Mouse (Mus musculus): ENCODE measurements around the gene Ttc7. TPM values are rescaled to one million over a fixed set of nuclear protein-coding genes. Genes with fewer than 3 reads are reported as not detected.
A peak's percentile ranks its signal among the peaks of the same experiment; 100 is the strongest.

Ttc7 gene
- polyA plus RNA-seq, 1 experiment from 2014 or later = 5.8 TPM

DNA sequence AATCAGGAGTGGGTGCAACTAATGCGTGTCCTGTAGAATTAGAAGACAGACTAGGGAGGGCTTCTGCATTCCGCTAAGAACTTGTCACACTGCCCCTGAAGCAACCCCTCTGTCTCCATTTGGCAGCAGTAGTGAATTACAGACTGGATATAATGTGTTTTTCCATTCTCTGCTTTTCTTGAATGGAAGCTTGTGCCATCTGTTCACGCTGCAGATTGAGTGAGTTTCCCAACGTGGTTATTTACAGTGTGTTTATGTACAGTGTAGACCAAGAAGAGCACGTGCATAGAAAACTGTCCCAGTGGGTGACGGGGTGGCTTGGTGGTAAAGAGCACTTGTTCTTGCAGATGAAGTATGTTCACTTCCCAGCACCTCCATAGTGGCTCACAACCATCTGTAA, 13.2 kb upstream of the Ttc7 start:
- Histone ChIP-seq H3K27me3 (no peaks in the 10 kb centered on the region; the same call in 1 of the 2 replicates), H3K9ac (no peak overlapping the region), H3K4me1 (peaks cover 6% of the 10 kb centered on the region), H3K9me3 (peaks cover 4% of the 10 kb centered on the region; the same call in 1 of the 2 replicates), H3K4me2 (replicated peaks) (no peak overlapping the region), H3K27ac (no peak overlapping the region), H3K36me3 (no peaks in the 10 kb centered on the region), H3K4me3 (no peak overlapping the region)
- ATAC-seq (ENCODE audit: insufficient number of reproducible peaks, insufficient read depth, low FRiP score, low TSS enrichment) = no peak
- 82% methylated on average over 6 of the region's 6 CpGs for WGBS

- no peaks in the 10 kb centered on the region for H3K4me1 ChIP-seq
- H3K4me2 ChIP-seq (replicated peaks) = no peak overlapping the region
- no peak overlapping the region for H3K9ac ChIP-seq
- peaks cover 4% of the 10 kb centered on the region; the same call in 1 of the 2 replicates for H3K9me3 ChIP-seq
- H3K4me3 ChIP-seq = no peak overlapping the region
- no peak for ATAC-seq (ENCODE audit: insufficient number of reproducible peaks, insufficient read depth, low FRiP score, low TSS enrichment)
- H3K36me3 ChIP-seq = no peaks in the 10 kb centered on the region
- no peaks in the 10 kb centered on the region; the same call in 1 of the 2 replicates for H3K27me3 ChIP-seq
- no peak overlapping the region for H3K27ac ChIP-seq
- 61% methylated on average over 15 of the region's 15 CpGs for WGBS
These were observed 7.0 kb upstream of the Ttc7 start for GRCm38 (mm10) chr17:87275363-87276341.

GRCm38 (mm10) chr17:87282007-87282705, 530 bp upstream of the Ttc7 start:
- peak overlapping the region; percentile 79 for H3K9ac ChIP-seq
- ATAC-seq (ENCODE audit: insufficient number of reproducible peaks, insufficient read depth, low FRiP score, low TSS enrichment) = peak; percentile 75
- no peaks in the 10 kb centered on the region for H3K9me3 ChIP-seq
- peak overlapping the region; percentile 98 for H3K4me2 ChIP-seq (replicated peaks)
- no peaks in the 10 kb centered on the region for H3K36me3 ChIP-seq
- peak overlapping the region; percentile 65 for H3K4me3 ChIP-seq
- under 1% methylated on average over 44 of the region's 44 CpGs for WGBS
- peaks cover 15% of the 10 kb centered on the region for H3K4me1 ChIP-seq
- H3K27me3 ChIP-seq = peaks cover 29% of the 10 kb centered on the region
- H3K27ac ChIP-seq = peak overlapping the region; percentile 90

DNA sequence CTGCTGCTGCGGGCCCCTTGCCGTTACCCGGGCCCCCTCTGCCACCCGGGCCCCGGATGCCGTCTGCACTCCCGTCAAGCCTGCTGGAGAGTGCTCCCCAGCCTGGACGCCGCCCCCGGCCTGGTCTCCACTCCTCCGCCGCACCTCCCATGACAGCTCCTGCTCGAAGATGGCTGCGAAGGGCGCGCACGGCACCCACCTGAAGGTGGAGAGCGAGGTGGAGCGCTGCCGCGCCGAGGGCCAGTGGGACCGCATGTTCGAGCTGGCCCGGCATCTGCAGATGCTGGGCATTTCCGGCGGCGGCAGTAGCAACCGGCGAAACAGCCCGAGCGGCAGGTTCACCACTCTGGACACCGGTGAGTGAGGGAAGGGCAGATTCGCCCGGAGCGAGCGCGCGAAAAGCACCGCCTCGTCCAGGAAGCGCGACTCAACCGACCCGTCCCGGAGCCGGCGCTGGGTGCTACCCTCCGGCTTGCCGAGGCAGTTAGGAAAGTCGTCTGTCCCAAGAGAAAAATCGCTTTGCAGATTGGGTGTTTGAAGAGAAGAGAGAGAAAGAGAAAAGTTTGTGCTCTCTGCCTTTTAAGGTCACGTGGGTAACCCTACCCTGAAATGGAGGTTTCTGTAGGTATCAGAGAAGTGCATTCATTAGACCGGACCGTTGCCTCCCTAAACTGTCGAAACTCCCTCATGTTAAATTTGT, 519 bp downstream of the Ttc7 start:
- peak; percentile 38; the same call in 1 of the 2 replicates for ATAC-seq (ENCODE audit: insufficient number of reproducible peaks, insufficient read depth, low FRiP score, low TSS enrichment)
- under 1% methylated on average over 56 of the region's 56 CpGs for WGBS

DNA sequence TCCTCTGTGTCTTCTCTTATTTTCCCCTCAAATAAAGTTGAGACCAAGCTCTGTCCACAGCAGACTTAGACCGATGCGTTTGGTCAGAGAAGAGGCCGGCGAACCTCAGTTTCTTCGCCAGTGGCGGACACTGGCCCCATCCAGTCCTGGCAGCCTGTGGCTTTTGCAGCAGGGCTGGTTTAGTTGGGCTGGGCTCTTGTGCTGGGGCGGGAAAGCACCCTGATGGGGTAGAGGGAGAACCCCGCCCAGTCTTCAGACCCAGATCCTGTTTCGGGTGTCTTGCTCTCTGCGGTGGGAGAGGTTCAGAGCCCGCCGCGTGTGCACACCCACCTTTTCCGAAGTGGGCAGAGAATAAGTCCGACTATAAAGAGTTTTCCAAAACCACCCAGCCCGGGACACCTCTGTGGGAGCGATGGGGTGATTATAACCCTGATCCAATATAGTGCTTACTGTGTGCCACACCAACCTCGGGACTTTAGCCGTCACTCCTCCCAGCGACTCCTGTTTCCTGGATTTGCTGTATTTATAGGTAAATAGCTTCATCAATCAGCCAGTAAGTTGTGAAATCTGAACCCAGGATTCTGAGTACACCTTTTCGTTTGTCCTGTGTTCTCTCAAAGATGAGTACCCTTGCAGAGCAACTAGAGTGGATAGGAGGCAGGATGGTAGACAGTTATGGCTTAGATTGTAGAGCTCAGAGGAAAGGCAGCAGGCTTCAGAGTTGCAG, 1.2 kb downstream of the Ttc7 start:
- Histone ChIP-seq H3K4me1 (peaks cover 18% of the 10 kb centered on the region), H3K27ac (no peak overlapping the region), H3K9me3 (no peaks in the 10 kb centered on the region), H3K9ac (no peak overlapping the region), H3K4me3 (peak overlapping the region; percentile 65), H3K4me2 (replicated peaks) (peak overlapping the region; percentile 98), H3K27me3 (peaks cover 44% of the 10 kb centered on the region), H3K36me3 (no peaks in the 10 kb centered on the region)
- 4% methylated on average over 21 of the region's 21 CpGs for WGBS
- no peak for ATAC-seq (ENCODE audit: insufficient number of reproducible peaks, insufficient read depth, low FRiP score, low TSS enrichment)

More for the DNA sequence above, 519 bp downstream of the Ttc7 start:
- Histone ChIP-seq H3K4me1 (peaks cover 18% of the 10 kb centered on the region), H3K9me3 (no peaks in the 10 kb centered on the region), H3K36me3 (no peaks in the 10 kb centered on the region), H3K27ac (peak overlapping the region; percentile 90), H3K27me3 (peaks cover 39% of the 10 kb centered on the region), H3K4me2 (replicated peaks) (peak overlapping the region; percentile 98), H3K4me3 (peak overlapping the region; percentile 65), H3K9ac (peak overlapping the region; percentile 79)

- peaks cover 18% of the 10 kb centered on the region for H3K4me1 ChIP-seq
- H3K9me3 ChIP-seq = no peaks in the 10 kb centered on the region
- H3K27ac ChIP-seq = no peak overlapping the region
- peaks cover 44% of the 10 kb centered on the region for H3K27me3 ChIP-seq
- H3K36me3 ChIP-seq = no peaks in the 10 kb centered on the region
- ATAC-seq (ENCODE audit: insufficient number of reproducible peaks, insufficient read depth, low FRiP score, low TSS enrichment) = no peak
- no peak overlapping the region for H3K4me3 ChIP-seq
- peak overlapping the region; percentile 98; the same call in 1 of the 2 replicates for H3K4me2 ChIP-seq (replicated peaks)
- 58% methylated on average over 7 of the region's 7 CpGs for WGBS
- no peak overlapping the region for H3K9ac ChIP-seq
These were observed 1.9 kb downstream of the Ttc7 start for GRCm38 (mm10) chr17:87284482-87285040.

- Histone ChIP-seq H3K4me2 (replicated peaks) (no peak overlapping the region), H3K36me3 (no peaks in the 10 kb centered on the region), H3K9ac (no peak overlapping the region), H3K27me3 (peaks cover 44% of the 10 kb centered on the region), H3K9me3 (no peaks in the 10 kb centered on the region), H3K4me1 (peaks cover 18% of the 10 kb centered on the region), H3K27ac (no peak overlapping the region), H3K4me3 (no peak overlapping the region)
- 75% methylated on average over 23 of the region's 23 CpGs for WGBS
- ATAC-seq (ENCODE audit: insufficient number of reproducible peaks, insufficient read depth, low FRiP score, low TSS enrichment) = no peak
These were observed 3.2 kb downstream of the Ttc7 start for GRCm38 (mm10) chr17:87285731-87286465.

DNA sequence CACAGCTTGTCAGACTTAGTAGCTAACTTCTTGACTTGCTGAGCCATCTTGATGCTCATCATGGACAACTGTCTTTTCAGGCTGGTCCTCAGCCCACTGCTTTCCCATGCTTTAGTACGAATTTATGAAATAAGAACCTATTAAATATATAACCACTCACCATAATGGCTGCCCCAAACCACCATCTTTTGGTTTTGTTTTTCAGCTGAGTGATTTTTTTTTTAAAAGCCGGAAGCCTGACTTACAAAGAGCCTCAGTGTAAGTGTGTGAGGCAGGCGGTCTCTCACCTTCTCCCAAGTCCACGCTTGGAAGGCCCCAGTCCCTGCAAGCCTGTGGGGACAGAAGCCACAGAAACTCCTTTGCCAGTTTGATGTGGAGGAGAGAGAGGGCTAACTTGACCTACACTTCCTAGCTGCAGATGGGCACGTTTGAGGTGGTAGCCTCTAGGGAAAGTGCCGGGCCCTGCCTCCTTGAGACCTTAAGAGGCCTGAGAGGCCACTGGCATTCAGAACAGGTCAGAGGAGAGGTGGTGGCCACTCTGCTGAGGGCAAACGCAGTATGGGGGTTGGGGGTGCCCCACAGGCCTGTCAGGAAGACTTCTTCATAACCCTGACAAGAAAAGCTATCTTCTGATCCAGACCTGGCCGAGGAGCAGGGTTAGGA, 3.9 kb downstream of the Ttc7 start:
- H3K27me3 ChIP-seq = peaks cover 44% of the 10 kb centered on the region

GRCm38 (mm10) chr17:87287197-87287777, 4.6 kb downstream of the Ttc7 start:
- Histone ChIP-seq H3K9me3 (no peaks in the 10 kb centered on the region), H3K4me1 (peaks cover 11% of the 10 kb centered on the region; the same call in 1 of the 2 replicates), H3K4me2 (replicated peaks) (no peak overlapping the region), H3K4me3 (no peak overlapping the region), H3K36me3 (no peaks in the 10 kb centered on the region), H3K27ac (no peak overlapping the region), H3K9ac (no peak overlapping the region), H3K27me3 (peaks cover 44% of the 10 kb centered on the region)
- ATAC-seq (ENCODE audit: insufficient number of reproducible peaks, insufficient read depth, low FRiP score, low TSS enrichment) = no peak
- 58% methylated on average over 8 of the region's 8 CpGs for WGBS

More for the DNA sequence above, 3.9 kb downstream of the Ttc7 start:
- H3K36me3 ChIP-seq = no peaks in the 10 kb centered on the region
- WGBS = 52% methylated on average over 8 of the region's 8 CpGs
- no peaks in the 10 kb centered on the region for H3K9me3 ChIP-seq
- H3K4me2 ChIP-seq (replicated peaks) = no peak overlapping the region
- no peak for ATAC-seq (ENCODE audit: insufficient number of reproducible peaks, insufficient read depth, low FRiP score, low TSS enrichment)
- no peak overlapping the region for H3K27ac ChIP-seq
- no peak overlapping the region for H3K4me3 ChIP-seq
- peaks cover 12% of the 10 kb centered on the region for H3K4me1 ChIP-seq
- H3K9ac ChIP-seq = no peak overlapping the region

Data from embryonic facial prominence, embryonic 12.5 days (tissue).